Mouse (Mus musculus): Measurements from ENCODE around the gene 1810009A15Rik.

DNA sequence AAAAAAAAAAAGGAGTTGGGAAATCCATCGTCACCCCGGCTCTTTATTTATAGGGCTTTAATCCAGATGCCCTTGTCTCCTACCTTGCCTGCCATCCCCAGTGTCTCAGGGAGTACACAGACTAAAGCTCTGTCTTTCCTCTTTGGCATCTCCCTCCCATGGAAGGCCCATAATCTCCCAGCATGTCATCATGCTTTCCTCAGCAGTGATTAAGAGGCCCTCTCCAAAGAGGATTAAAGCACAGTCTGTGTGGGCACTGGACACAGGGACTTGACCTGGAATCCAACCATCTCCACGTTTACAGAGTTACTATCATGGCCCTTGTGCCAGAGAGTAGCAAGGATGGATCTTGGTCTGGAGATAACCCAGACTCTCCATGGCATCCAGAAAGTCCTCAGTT is 5.0 kb upstream of the 1810009A15Rik start, which contains the start of the genes Lbhd1 and Gm49403:
- TF ChIP-seq CTCF (IDR thresholded peaks at IDR 0.05; ENCODE audit: low read depth): no peak
- TF ChIP-seq EP300 (optimal IDR thresholded peaks at IDR 0.05): no peak

Measured in stomach, postnatal 0 days (tissue).